Mouse (Mus musculus) megakaryocyte, embryonic 14.5 days (primary cell): ENCODE measurements around the gene Abcb4.

ENCODE experiments used
- FLI1 ChIP-seq: IDR thresholded peaks from 2 replicates; pipeline ENCODE4 v1.6.1; 2012; ENCODE audit warnings: low read length, inconsistent platforms, mixed read lengths
- GATA1 ChIP-seq: IDR thresholded peaks from 3 replicates; pipeline ENCODE4 v1.6.1; 2012; ENCODE audit warnings: mixed read lengths, low read length, inconsistent platforms, borderline replicate concordance

DNA sequence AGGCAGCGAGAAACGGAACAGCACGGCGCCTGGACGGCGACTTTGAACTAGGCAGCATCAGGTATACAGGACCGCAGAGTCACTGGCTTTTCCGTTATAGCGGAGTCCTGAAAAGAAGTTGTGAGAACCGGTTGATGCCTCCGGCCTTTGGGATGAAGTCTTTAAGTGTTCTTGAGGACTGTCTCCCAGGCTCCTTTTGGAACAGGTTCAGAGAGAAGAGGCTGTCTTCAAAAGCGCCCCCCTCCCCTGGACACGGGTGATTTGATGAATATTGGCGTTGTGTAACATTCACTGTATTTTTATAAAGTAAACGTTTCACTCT, 548 bp downstream of the Abcb4 start:
- TF ChIP-seq GATA1 (no peak), FLI1 (no peak)
